Mouse (Mus musculus) neural tube, embryonic 11.5 days (tissue): ENCODE measurements around the gene Fosb. TPM values are rescaled to one million over a fixed set of nuclear protein-coding genes. Genes with fewer than 3 reads are reported as not detected.
"Not testable (repeated sequence)": the region's sequence is repeated elsewhere in the genome, so short reads cannot be mapped to it uniquely, and the experiment has no call there.

ENCODE experiments used
- ATAC-seq: fragments of 200-750 bp; cut with Nextera tagmentation; 2 replicates; pipeline ENCODE4 v1.8.0; 2017; ENCODE audit warnings: moderate number of reproducible peaks, mild to moderate bottlenecking, moderate TSS enrichment, moderate library complexity; ENCODE audit not compliant: insufficient read depth, low FRiP score, low TSS enrichment
- DNase-seq: peaks from one replicate; pipeline ENCODE4 v3.0.0-alpha.2; 2015; ENCODE audit warnings: low spot score
- H3K27ac ChIP-seq: fragments of 300-500 bp; sonication (generic); 2 replicates; pipeline ENCODE4 v1.5.1; 2014; ENCODE audit warnings: low read depth, mild to moderate bottlenecking, low read length
- H3K27me3 ChIP-seq: fragments of 300-500 bp; sonication (generic); 2 replicates; pipeline ENCODE4 v1.6.1; 2014; ENCODE audit warnings: mild to moderate bottlenecking, low read length, mixed read lengths; ENCODE audit not compliant: control insufficient read depth, insufficient read depth
- H3K36me3 ChIP-seq: fragments of 300-500 bp; sonication (generic); 2 replicates; pipeline ENCODE4 v1.6.1; 2014; ENCODE audit warnings: mild to moderate bottlenecking, low read length, moderate library complexity, mixed read lengths; ENCODE audit not compliant: control insufficient read depth, insufficient read depth
- H3K4me1 ChIP-seq: fragments of 300-500 bp; sonication (generic); 2 replicates; pipeline ENCODE4 v1.6.1; 2014; ENCODE audit warnings: low read length, mixed read lengths; ENCODE audit not compliant: control insufficient read depth, insufficient read depth
- H3K4me2 ChIP-seq: fragments of 300-500 bp; sonication (generic); 2 replicates; pipeline ENCODE4 v1.6.1; 2014; ENCODE audit warnings: low read depth, mild to moderate bottlenecking, moderate library complexity
- H3K4me3 ChIP-seq: fragments of 300-500 bp; sonication (generic); 2 replicates; pipeline ENCODE4 v1.5.1; 2014; ENCODE audit warnings: low read depth, low read length
- H3K9ac ChIP-seq: fragments of 300-500 bp; sonication (generic); 2 replicates; pipeline ENCODE4 v1.6.1; 2014; ENCODE audit warnings: mild to moderate bottlenecking, low read length
- H3K9me3 ChIP-seq: fragments of 300-500 bp; sonication (generic); 2 replicates; pipeline ENCODE4 v1.6.1; 2016; ENCODE audit warnings: low read length; ENCODE audit not compliant: control insufficient read depth
- WGBS: fragments of 180-500 bp; shearing (Covaris S2); extraction: QIAGEN DNeasy Blood & Tissue Kit; methylation state at CpG from one replicate; pipeline ENCODE4 v1.1.7; 2014; 5-methylcytosine and 5-hydroxymethylcytosine counted together
- polyA plus RNA-seq: library from polyadenylated mRNA; unstranded; fragments of >200 nt; fragmentation: Nextera tagmentation; extraction: Ambion mirVana; gene quantifications from 2 replicates; pipeline ENCODE4 v1.2.1, GENCODE M21; 2014

The Fosb gene
- polyA plus RNA-seq, 1 experiment from 2014 or later = not detected

- Histone ChIP-seq H3K27ac (peak overlapping the region; percentile 47), H3K9ac (peak overlapping the region; percentile 73), H3K36me3 (peaks cover 2% of the 10 kb centered on the region; the same call in 1 of the 2 replicates), H3K27me3 (peaks cover 35% of the 10 kb centered on the region), H3K4me3 (peak overlapping the region; percentile 51), H3K9me3 (no peaks in the 10 kb centered on the region), H3K4me1 (0 out of 2 replicates have a peak, but pooled peaks cover 2% of the 10 kb centered on the region), H3K4me2 (peak overlapping the region; percentile 62)
- peak; percentile 79 for ATAC-seq
- peak; percentile 74 for DNase-seq
- WGBS = under 1% methylated on average over 33 of the region's 35 CpGs
Observed at GRCm38 (mm10) chr7:19282791-19283405, 27.0 kb downstream of the Fosb start.

DNA sequence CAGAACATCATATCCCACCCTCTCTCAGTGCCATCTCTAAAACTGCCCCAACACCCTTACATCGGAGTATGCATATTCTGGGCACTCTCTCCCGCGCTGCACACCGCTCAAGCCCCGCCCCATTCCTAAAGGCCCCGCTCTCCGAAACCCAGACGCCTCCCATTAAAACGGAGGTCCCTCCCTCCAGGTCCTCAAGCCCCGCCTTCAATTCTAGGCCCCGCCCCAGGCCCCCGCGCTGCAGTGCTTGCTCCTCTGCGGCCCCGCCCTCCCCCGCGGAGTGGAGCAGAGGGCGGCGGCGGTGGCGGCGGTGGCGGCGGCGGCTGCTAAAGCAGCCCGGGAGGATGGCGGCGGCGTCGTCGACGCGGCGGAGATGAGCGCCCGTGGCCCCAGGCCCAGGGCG, 27.5 kb downstream of the Fosb start, which contains the start of gene Rtn2:
Gene Rtn2 (plus strand): TSS at position 240 of the 400 bp plus-strand sequence.
- 1% methylated on average over 37 of the region's 37 CpGs for WGBS
- H3K9me3 ChIP-seq = no peaks in the 10 kb centered on the region
- H3K9ac ChIP-seq = peak within 1 kb of the TSS; percentile 73
- peaks cover 2% of the 10 kb centered on the region; the same call in 1 of the 2 replicates for H3K36me3 ChIP-seq
- DNase-seq = peak; percentile 90
- H3K4me3 ChIP-seq = peak within 1 kb of the TSS; percentile 51
- H3K4me1 ChIP-seq = 0 out of 2 replicates have a peak, but pooled peaks cover 2% of the 10 kb centered on the region
- ATAC-seq = peak; percentile 82
- peaks cover 37% of the 10 kb centered on the region for H3K27me3 ChIP-seq
- H3K27ac ChIP-seq = peak within 1 kb of the TSS; percentile 47
- H3K4me2 ChIP-seq = peak within 1 kb of the TSS; percentile 62

DNA sequence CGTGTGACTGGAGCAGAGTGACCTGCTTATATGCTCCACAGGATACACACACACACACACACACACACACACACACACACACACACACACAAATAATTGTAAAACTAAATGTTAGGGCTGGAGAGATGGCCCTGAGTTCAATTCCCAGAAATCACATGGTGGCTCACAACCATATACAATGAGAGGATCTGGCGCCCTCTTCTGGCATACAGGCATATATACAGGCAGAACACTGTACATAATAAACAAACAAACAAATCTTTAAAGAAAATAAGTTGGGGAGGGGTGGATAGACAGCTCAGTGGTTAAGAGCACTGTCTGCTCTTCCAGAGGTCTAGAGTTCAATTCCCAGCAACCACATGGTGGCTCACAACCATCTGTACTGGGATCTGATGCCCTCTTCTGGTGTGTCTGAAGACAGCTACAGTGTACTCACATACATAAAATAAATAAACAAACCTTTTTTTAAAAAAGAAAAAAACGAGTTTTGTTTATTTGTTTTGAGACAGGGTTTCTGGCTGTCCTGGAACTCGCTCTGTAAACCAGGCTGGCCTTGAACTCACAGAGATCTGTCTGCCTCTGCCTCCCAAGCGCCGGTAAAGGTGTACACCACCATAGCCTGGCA, 28.1 kb downstream of the Fosb start:
- H3K4me1 ChIP-seq, ATAC-seq, H3K27ac ChIP-seq, H3K4me3 ChIP-seq, DNase-seq, H3K9ac ChIP-seq, H3K36me3 ChIP-seq, H3K9me3 ChIP-seq: not testable (repeated sequence)
- H3K4me2 ChIP-seq = peak overlapping the region; percentile 62
- peaks cover 37% of the 10 kb centered on the region for H3K27me3 ChIP-seq
- WGBS = 37% methylated on average over 6 of the region's 6 CpGs

GRCm38 (mm10) chr7:19279581-19280114, 30.2 kb downstream of the Fosb start, which contains the start of gene Ppm1n:
TSS of gene Ppm1n (minus strand) at chr7:19280064.
- no peaks in the 10 kb centered on the region for H3K9me3 ChIP-seq
- under 1% methylated on average over 44 of the region's 46 CpGs for WGBS

DNA sequence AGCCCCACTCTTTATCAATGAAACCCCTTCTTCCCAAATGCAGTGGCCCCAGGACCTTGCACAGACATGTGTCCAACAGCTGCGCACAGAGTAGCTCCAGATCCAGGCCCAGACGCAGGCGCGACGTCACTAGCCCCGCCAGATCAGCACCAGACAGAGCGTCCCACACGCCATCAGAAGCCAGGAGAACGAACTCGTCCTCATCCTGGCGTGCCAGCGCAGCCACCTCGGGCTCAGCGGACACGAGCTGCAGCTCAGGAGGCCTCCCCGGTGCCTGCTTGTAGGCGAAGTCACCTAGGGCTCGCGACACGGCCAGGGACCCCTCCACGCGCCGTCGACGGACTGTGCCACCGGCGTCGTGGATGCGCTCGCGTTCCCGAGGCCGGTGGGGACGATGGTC, 30.8 kb downstream of the Fosb start:
- H3K27me3 ChIP-seq = peaks cover 37% of the 10 kb centered on the region

More at GRCm38 (mm10) chr7:19279581-19280114, 30.2 kb downstream of the Fosb start, which contains the start of gene Ppm1n:
- peak within 1 kb of the TSS; percentile 40 for H3K4me2 ChIP-seq
- DNase-seq = no peak
- ATAC-seq = no peak
- H3K36me3 ChIP-seq = no peaks in the 10 kb centered on the region
- H3K4me3 ChIP-seq = peak within 1 kb of the TSS; percentile 29
- H3K27me3 ChIP-seq = peaks cover 37% of the 10 kb centered on the region
- no peak within 1 kb of the TSS; the same call in 1 of the 2 replicates for H3K9ac ChIP-seq
- H3K4me1 ChIP-seq = 0 out of 2 replicates have a peak, but pooled peaks cover 2% of the 10 kb centered on the region
- H3K27ac ChIP-seq = no peak within 1 kb of the TSS

GRCm38 (mm10) chr7:19276253-19276652, 33.6 kb downstream of the Fosb start:
- Histone ChIP-seq H3K27me3 (peaks cover 36% of the 10 kb centered on the region), H3K9me3 (no peaks in the 10 kb centered on the region), H3K4me2 (no peak overlapping the region), H3K4me1 (no peaks in the 10 kb centered on the region), H3K27ac (no peak overlapping the region), H3K9ac (no peak overlapping the region), H3K36me3 (no peaks in the 10 kb centered on the region), H3K4me3 (no peak overlapping the region)
- 67% methylated on average over 4 of the region's 4 CpGs for WGBS
- no peak for ATAC-seq
- DNase-seq = no peak

More for the DNA sequence above, 30.8 kb downstream of the Fosb start:
- 4% methylated on average over 34 of the region's 34 CpGs for WGBS
- Histone ChIP-seq H3K9ac (no peak overlapping the region), H3K27ac (no peak overlapping the region), H3K4me1 (0 out of 2 replicates have a peak, but pooled peaks cover 2% of the 10 kb centered on the region), H3K4me2 (peak overlapping the region; percentile 40), H3K4me3 (peak overlapping the region; percentile 29), H3K9me3 (no peaks in the 10 kb centered on the region), H3K36me3 (no peaks in the 10 kb centered on the region)
- no peak for DNase-seq
- no peak for ATAC-seq

GRCm38 (mm10) chr7:19272173-19272764, 37.6 kb downstream of the Fosb start:
- peak overlapping the region; percentile 58; the same call in 1 of the 2 replicates for H3K27ac ChIP-seq
- WGBS = under 1% methylated on average over 33 of the region's 36 CpGs
- H3K9ac ChIP-seq = peak overlapping the region; percentile 82
- H3K4me1 ChIP-seq = peaks cover 17% of the 10 kb centered on the region
- peak overlapping the region; percentile 98 for H3K4me3 ChIP-seq
- H3K36me3 ChIP-seq = no peaks in the 10 kb centered on the region
- H3K27me3 ChIP-seq = no peaks in the 10 kb centered on the region
- H3K4me2 ChIP-seq = peak overlapping the region; percentile 85
- no peaks in the 10 kb centered on the region for H3K9me3 ChIP-seq
- ATAC-seq (peak; percentile 68), DNase-seq (peak; percentile 79)
